Mouse (Mus musculus) heart, embryonic 11.5 days (tissue): ENCODE results near the gene Mgat4a. TPM values are rescaled to one million over a fixed set of nuclear protein-coding genes. Genes with fewer than 3 reads are reported as not detected.

Experiments
- ATAC-seq: fragments of 200-750 bp; cut with Nextera tagmentation; replicated peaks from 2 replicates; pipeline ENCODE4 v1.8.0; 2017; ENCODE audit warnings: moderate library complexity; ENCODE audit not compliant: insufficient number of reproducible peaks, low FRiP score, low TSS enrichment
- H3K27ac ChIP-seq: fragments of 300-500 bp; sonication (generic); 2 replicates; pipeline ENCODE4 v1.5.1; 2014; ENCODE audit warnings: mild to moderate bottlenecking, low read depth, low read length
- H3K27me3 ChIP-seq: fragments of 300-500 bp; sonication (generic); 2 replicates; pipeline ENCODE4 v1.6.1; 2014; ENCODE audit warnings: mild to moderate bottlenecking, low read length, mixed read lengths; ENCODE audit not compliant: control insufficient read depth, insufficient read depth
- H3K36me3 ChIP-seq: fragments of 300-500 bp; sonication (generic); 2 replicates; pipeline ENCODE4 v1.6.1; 2014; ENCODE audit warnings: mild to moderate bottlenecking, low read length, moderate library complexity, mixed read lengths; ENCODE audit not compliant: control insufficient read depth, insufficient read depth
- H3K4me1 ChIP-seq: fragments of 300-500 bp; sonication (generic); 2 replicates; pipeline ENCODE4 v1.6.1; 2014; ENCODE audit warnings: low read length; ENCODE audit not compliant: control insufficient read depth, insufficient read depth
- H3K4me2 ChIP-seq: fragments of 300-500 bp; sonication (generic); 2 replicates; pipeline ENCODE4 v1.6.1; 2014; ENCODE audit warnings: mild to moderate bottlenecking, moderate library complexity
- H3K4me3 ChIP-seq: fragments of 300-500 bp; sonication (generic); 2 replicates; pipeline ENCODE4 v1.5.1; 2014; ENCODE audit warnings: low read depth, low read length
- H3K9ac ChIP-seq: fragments of 300-500 bp; sonication (generic); 2 replicates; pipeline ENCODE4 v1.6.1; 2014; ENCODE audit warnings: mild to moderate bottlenecking, low read depth, low read length, moderate library complexity
- H3K9me3 ChIP-seq: fragments of 300-500 bp; sonication (generic); replicated peaks from 2 replicates; pipeline ENCODE4 v1.6.1; 2016; ENCODE audit warnings: low read length; ENCODE audit not compliant: control insufficient read depth
- WGBS: fragments of 180-500 bp; shearing (Covaris S2); extraction: QIAGEN DNeasy Blood & Tissue Kit; methylation state at CpG from one replicate; pipeline ENCODE4 v1.1.7; 2014; ENCODE audit not compliant: insufficient replicate concordance; 5-methylcytosine and 5-hydroxymethylcytosine counted together
- polyA plus RNA-seq: library from polyadenylated mRNA; unstranded; fragments of >200 nt; fragmentation: Nextera tagmentation; extraction: Ambion mirVana; gene quantifications from 2 replicates; pipeline ENCODE4 v1.2.1, GENCODE M21; 2014

Mgat4a gene
- polyA plus RNA-seq, 1 experiment from 2014 or later, result 3.0 TPM

DNA sequence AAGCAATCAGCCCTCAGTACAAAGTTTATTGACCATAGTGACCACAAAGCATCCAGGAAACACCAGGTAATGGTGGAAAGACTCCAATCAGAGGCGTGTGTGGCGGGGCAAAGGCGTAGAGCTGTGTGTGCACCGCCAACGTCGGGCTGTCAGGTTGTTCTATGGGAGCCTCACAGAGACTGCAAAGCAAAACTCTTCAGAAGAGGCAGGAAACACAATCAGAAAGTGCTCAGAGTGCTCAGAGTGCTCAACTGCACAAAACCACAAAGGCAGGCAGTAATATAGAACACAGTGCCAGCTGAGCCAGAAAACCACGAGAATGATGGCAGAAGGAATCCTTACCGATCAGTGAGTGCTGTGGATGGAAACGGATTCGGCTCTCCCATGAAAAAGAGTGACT, 67.6 kb downstream of the Mgat4a start:
- no peak for ATAC-seq
- Histone ChIP-seq H3K4me3 (no peak overlapping the region), H3K4me2 (no peak overlapping the region), H3K9me3 (no peaks in the 10 kb centered on the region), H3K9ac (no peak overlapping the region), H3K4me1 (no peaks in the 10 kb centered on the region; the same call in 1 of the 2 replicates), H3K36me3 (no peaks in the 10 kb centered on the region), H3K27ac (no peak overlapping the region), H3K27me3 (no peaks in the 10 kb centered on the region)
- WGBS, result 82% methylated on average over 10 of the region's 10 CpGs

DNA sequence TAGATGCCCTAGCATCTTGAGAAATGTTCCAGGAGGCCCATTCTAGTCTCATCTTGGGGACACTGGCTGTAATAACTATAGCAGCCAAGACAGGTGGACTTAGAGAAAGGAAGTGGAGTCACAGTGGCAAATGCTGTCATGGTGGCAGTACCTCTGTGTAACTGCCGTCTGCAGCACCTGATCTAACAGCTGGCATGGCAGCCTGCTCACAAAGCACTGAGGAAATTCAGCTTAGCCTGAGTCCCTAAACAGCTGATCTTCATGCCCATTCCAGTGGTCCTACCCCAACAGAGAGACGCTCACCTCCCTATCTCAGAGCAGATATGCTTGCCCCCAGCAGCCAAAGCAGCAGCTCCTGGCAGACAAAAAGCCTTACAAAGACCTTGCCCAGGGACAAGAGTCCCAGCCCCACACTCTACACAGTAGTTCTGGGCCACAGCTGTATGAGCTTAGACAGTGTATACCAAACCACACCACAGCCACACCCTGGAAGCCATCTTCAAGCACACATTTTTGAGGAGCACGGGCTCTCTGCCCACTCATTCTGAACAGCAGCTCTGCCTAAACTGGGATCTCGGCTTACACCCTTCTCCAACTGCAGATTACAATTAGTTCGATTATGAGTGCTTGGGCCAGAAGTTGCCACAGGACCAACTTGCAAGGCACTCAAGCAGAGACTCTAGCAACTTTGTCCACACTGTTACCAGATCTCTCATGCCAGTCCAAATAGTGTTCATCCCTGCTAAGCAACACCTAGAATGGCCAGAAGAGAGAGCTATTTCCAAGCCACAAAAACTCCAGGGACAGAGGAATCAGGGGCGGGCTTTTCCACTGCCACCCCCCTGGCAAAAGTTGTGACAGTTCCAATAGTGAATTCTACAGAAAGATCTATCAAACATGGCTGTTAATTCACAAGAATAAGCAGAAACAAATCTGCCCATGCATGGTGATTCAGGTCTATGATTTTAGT, 69.4 kb downstream of the Mgat4a start:
- Histone ChIP-seq H3K4me1 (no peaks in the 10 kb centered on the region), H3K4me2 (no peak overlapping the region), H3K36me3 (no peaks in the 10 kb centered on the region), H3K9ac (no peak overlapping the region), H3K27me3 (no peaks in the 10 kb centered on the region), H3K9me3 (no peaks in the 10 kb centered on the region), H3K27ac (no peak overlapping the region), H3K4me3 (no peak overlapping the region)
- ATAC-seq, result no peak
- WGBS, result 68% methylated on average over 6 of the region's 6 CpGs

GRCm38 (mm10) chr1:37469007-37469406, 71.8 kb downstream of the Mgat4a start:
- Histone ChIP-seq H3K9me3 (no peaks in the 10 kb centered on the region), H3K4me3 (no peak overlapping the region), H3K4me1 (no peaks in the 10 kb centered on the region), H3K4me2 (no peak overlapping the region), H3K36me3 (no peaks in the 10 kb centered on the region), H3K27me3 (no peaks in the 10 kb centered on the region), H3K9ac (no peak overlapping the region), H3K27ac (no peak overlapping the region)
- WGBS, result 83% methylated on average over 5 of the region's 5 CpGs
- ATAC-seq, result no peak

DNA sequence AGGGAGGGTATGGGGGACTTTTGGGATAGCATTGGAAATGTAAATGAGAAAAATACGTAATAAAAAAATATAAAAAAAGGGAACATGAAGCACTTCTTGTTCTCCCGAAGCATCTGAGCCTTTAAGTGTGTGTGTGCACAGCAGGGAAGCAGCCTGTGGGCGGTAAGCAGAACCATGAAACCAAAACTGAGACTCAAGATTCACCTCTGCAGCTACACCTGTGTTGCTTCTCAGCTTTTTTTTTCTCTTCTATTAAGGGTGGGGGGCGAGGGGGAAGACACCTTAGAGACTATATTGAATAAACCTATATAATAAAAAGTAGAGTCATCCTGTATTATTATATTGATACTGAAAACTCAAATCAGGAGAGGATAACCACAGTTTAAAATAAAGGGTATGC, 73.0 kb downstream of the Mgat4a start:
- ATAC-seq, result no peak
- Histone ChIP-seq H3K27ac (no peak overlapping the region), H3K4me3 (no peak overlapping the region), H3K9me3 (no peaks in the 10 kb centered on the region), H3K4me1 (no peaks in the 10 kb centered on the region), H3K27me3 (no peaks in the 10 kb centered on the region), H3K9ac (no peak overlapping the region), H3K4me2 (no peak overlapping the region), H3K36me3 (no peaks in the 10 kb centered on the region)
- 72% methylated on average over 4 of the region's 4 CpGs for WGBS

DNA sequence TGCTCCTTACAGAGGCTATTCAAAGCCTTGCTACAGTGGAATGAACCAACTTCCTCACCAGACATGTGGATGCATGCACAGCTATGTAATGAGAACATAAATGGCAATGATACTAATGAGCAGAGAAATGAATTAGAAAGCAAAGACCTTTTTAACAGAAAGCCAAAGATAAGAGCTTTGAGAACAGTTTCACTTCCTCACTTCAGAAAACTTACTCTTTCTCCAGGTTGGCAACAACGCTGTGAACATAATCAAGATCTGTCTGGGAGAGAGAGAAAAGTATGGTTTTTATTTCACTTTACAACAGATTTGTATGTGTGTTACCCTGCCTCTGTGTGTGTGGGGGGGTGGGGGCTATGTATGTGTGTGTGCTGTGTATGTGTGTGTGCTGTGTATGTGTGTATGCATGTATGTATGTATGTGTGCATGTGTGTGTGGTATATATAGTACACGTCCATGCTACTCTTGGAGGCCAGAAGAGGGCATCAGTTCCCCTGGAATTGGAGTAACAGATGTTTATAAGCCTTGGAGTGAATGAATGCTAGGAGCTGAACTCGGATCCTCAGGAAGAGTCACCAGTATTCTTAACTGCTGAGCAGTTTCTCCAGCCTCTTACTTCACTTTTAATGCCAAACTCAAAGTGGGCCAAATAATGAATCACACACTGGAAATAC, 74.4 kb downstream of the Mgat4a start:
- Histone ChIP-seq H3K4me2 (no peak overlapping the region), H3K4me3 (no peak overlapping the region), H3K27ac (no peak overlapping the region), H3K27me3 (no peaks in the 10 kb centered on the region), H3K9me3 (no peaks in the 10 kb centered on the region), H3K9ac (no peak overlapping the region), H3K36me3 (no peaks in the 10 kb centered on the region), H3K4me1 (no peaks in the 10 kb centered on the region)
- 76% methylated on average over 3 of the region's 3 CpGs for WGBS
- ATAC-seq, result no peak

DNA sequence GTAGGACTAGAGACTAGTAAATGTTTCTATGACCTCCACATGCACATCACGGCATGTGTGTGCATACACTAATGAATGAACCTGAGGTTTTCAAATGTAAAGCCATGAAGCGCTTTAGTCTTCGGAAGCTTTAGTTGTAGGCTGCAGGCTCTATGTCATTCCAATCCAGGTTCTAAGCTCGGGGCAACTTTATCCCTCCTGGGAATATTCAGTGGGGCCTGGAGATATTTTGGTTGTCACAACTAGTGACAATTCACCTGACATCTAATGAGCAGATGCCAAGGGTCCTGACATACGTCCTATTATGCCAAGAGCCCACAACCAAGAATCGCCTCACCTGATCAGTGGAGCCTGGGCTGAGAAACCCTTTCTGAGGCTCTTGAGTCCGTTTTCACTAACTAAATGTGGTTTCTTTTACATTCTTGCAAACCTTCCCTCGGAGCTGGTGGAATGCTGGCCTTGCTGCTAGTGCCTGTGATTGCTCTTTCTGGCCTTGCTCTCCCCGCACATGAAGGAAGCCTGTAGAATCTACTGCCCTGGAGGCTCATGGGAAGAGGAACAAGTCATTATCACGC, 75.9 kb downstream of the Mgat4a start:
- ATAC-seq, result no peak
- no peak overlapping the region for H3K9ac ChIP-seq
- H3K4me1 ChIP-seq, result no peaks in the 10 kb centered on the region
- no peaks in the 10 kb centered on the region for H3K9me3 ChIP-seq
- no peaks in the 10 kb centered on the region for H3K27me3 ChIP-seq
- no peak overlapping the region for H3K4me3 ChIP-seq
- H3K36me3 ChIP-seq, result no peaks in the 10 kb centered on the region
- no peak overlapping the region for H3K4me2 ChIP-seq
- H3K27ac ChIP-seq, result no peak overlapping the region
- 74% methylated on average over 10 of the region's 10 CpGs for WGBS

DNA sequence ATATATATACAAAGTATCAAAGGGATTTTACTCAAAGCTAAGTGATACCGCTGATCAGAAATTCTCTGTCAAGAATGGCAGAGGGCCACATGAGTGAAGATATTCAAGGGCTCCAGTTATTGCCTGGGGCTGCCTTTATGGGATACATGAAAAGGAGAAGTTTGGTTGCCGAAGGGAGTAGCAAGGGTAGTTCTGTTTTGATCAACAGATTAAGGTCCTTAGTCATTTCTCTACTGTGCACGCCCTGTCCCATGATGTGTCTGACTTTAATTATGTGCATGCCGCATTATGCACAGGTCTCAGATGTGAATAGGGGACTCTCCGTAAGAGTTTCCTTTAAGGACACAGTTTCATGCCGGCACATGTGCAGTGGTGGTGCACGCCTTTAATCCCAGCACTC, 83.3 kb downstream of the Mgat4a start:
- Histone ChIP-seq H3K9ac (no peak overlapping the region), H3K27me3 (no peaks in the 10 kb centered on the region), H3K27ac (no peak overlapping the region), H3K4me3 (no peak overlapping the region), H3K4me1 (no peaks in the 10 kb centered on the region), H3K9me3 (no peaks in the 10 kb centered on the region), H3K36me3 (no peaks in the 10 kb centered on the region), H3K4me2 (no peak overlapping the region)
- WGBS, result 84% methylated on average over 7 of the region's 7 CpGs
- ATAC-seq, result no peak

GRCm38 (mm10) chr1:37451270-37451669, 89.5 kb downstream of the Mgat4a start:
- H3K27me3 ChIP-seq, result no peaks in the 10 kb centered on the region
- H3K4me1 ChIP-seq, result no peaks in the 10 kb centered on the region
- H3K4me3 ChIP-seq, result no peak overlapping the region
- H3K9me3 ChIP-seq, result no peaks in the 10 kb centered on the region
- H3K4me2 ChIP-seq, result no peak overlapping the region
- no peak overlapping the region for H3K27ac ChIP-seq
- H3K36me3 ChIP-seq, result no peaks in the 10 kb centered on the region
- no peak overlapping the region for H3K9ac ChIP-seq
- no peak for ATAC-seq
- WGBS, result 89% methylated on average over 8 of the region's 8 CpGs
